Mouse (Mus musculus) embryonic fibroblast, embryonic 13.5 days (primary cell): ENCODE data around the gene Specc1.

ENCODE experiments used
- CTCF ChIP-seq: IDR thresholded peaks from 2 replicates; pipeline ENCODE4 v1.5.1; 2011; ENCODE audit warnings: mild to moderate bottlenecking, control low read depth, low read length, moderate library complexity, borderline replicate concordance; ENCODE audit not compliant: insufficient read depth
- POLR2A ChIP-seq: IDR thresholded peaks from 2 replicates; pipeline ENCODE4 v1.6.1; 2011; ENCODE audit warnings: low read depth, mild to moderate bottlenecking, control low read depth, low read length, moderate library complexity

GRCm38 (mm10) chr11:62146661-62147060 is 190.1 kb downstream of the Specc1 start:
- no peak for TF ChIP-seq POLR2A
- TF ChIP-seq CTCF, result no peak
